Mouse (Mus musculus): ENCODE data around the gene Gsn.

- TF ChIP-seq POLR2A (IDR thresholded peaks at IDR 0.05; ENCODE audit: low read depth, low read length): no peak
- TF ChIP-seq CTCF (IDR thresholded peaks at IDR 0.05; ENCODE audit: borderline replicate concordance, insufficient read depth, low read length): no peak
Observed at GRCm38 (mm10) chr2:35322404-35323164, 66.4 kb downstream of the Gsn start.

All from embryonic fibroblast, embryonic 13.5 days (primary cell).